Mouse (Mus musculus): Measurements from ENCODE around the gene Snx29. TPM values are rescaled to one million over a fixed set of nuclear protein-coding genes. Genes with fewer than 3 reads are reported as not detected.
A peak's percentile ranks its signal among the peaks of the same experiment; 100 is the strongest.

Snx29 gene
- polyA plus RNA-seq, 1 experiment from 2014 or later, result 15.3 TPM

GRCm38 (mm10) chr16:11369162-11369561 is 46.5 kb downstream of the Snx29 start:
- ATAC-seq (ENCODE audit: low FRiP score) (0 out of 2 replicates have a peak, but pooled peaks have one; percentile 22), DNase-seq (ENCODE audit: low spot score) (no peak)
- Histone ChIP-seq H3K9me3 (ENCODE audit: control insufficient read depth, low read length) (no peaks in the 10 kb centered on the region), H3K27me3 (ENCODE audit: control insufficient read depth, insufficient read depth, low read length) (no peaks in the 10 kb centered on the region), H3K4me3 (ENCODE audit: low read depth, low read length) (no peak overlapping the region), H3K4me1 (replicated peaks; ENCODE audit: control insufficient read depth, insufficient read depth, low read length) (peaks cover 2% of the 10 kb centered on the region; the same call in 1 of the 2 replicates), H3K4me2 (replicated peaks; ENCODE audit: low read depth, low read length) (no peak overlapping the region), H3K27ac (ENCODE audit: low read depth, low read length) (peak overlapping the region; percentile 9; the same call in 1 of the 2 replicates), H3K9ac (ENCODE audit: low read depth, low read length) (no peak overlapping the region), H3K36me3 (ENCODE audit: control insufficient read depth, insufficient read depth, low read length) (no peaks in the 10 kb centered on the region)
- 53% methylated on average over 4 of the region's 4 CpGs for WGBS

DNA sequence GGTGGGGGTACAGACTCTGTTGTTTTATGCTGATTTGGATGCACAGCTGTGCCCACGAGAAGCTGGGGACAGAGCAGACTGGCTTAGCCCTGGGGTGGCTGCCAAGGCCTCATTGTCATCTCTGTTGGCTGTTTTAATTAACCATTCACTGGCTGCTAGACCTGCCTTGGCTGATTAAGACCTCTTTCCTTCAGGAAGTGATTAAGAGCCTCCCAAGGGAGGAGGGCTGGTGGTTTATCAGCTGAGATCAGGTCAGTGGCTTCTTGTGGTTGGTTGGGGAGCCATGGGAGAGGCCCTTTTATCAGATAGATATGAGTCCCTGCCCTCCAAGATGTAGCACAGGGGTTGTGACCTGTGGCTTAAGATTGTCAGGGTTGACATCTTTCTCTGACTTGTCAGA is 46.9 kb downstream of the Snx29 start:
- peak; percentile 30 for DNase-seq (ENCODE audit: low spot score)
- no peak overlapping the region for H3K9ac ChIP-seq (ENCODE audit: low read depth, low read length)

GRCm38 (mm10) chr16:11370132-11370544 is 47.4 kb downstream of the Snx29 start:
- 79% methylated on average over 7 of the region's 7 CpGs for WGBS
- H3K9me3 ChIP-seq (ENCODE audit: control insufficient read depth, low read length), result no peaks in the 10 kb centered on the region
- ATAC-seq (ENCODE audit: low FRiP score), result no peak

More for the DNA sequence above, 46.9 kb downstream of the Snx29 start:
- ATAC-seq (ENCODE audit: low FRiP score), result peak; percentile 72
- no peaks in the 10 kb centered on the region for H3K9me3 ChIP-seq (ENCODE audit: control insufficient read depth, low read length)
- H3K4me3 ChIP-seq (ENCODE audit: low read depth, low read length), result no peak overlapping the region
- H3K36me3 ChIP-seq (ENCODE audit: control insufficient read depth, insufficient read depth, low read length), result no peaks in the 10 kb centered on the region
- peak overlapping the region; percentile 9; the same call in 1 of the 2 replicates for H3K27ac ChIP-seq (ENCODE audit: low read depth, low read length)
- H3K4me2 ChIP-seq (replicated peaks; ENCODE audit: low read depth, low read length), result no peak overlapping the region
- H3K4me1 ChIP-seq (replicated peaks; ENCODE audit: control insufficient read depth, insufficient read depth, low read length), result peaks cover 2% of the 10 kb centered on the region; the same call in 1 of the 2 replicates
- no peaks in the 10 kb centered on the region for H3K27me3 ChIP-seq (ENCODE audit: control insufficient read depth, insufficient read depth, low read length)
- 0% methylated on average over 1 of the region's 1 CpGs for WGBS

DNA sequence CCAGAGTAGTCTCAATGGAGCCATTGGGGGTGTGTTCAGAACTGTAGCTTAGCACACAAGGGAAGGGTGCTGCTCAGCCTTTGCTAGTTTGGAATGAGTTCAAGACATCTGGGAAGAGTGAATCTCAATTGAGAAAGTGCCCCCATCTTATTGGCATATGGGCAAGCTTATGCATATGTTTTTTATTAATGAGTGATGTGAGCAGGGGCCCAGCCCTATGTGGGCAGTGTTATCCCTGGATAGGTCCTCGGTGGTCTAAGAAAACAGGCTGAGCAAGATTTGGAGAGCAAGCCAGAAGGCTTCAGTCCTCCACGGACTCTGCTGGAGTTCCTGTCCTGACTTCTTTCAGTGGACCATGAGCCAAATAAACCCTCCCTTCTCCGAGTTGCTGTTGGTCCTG is 56.6 kb downstream of the Snx29 start:
- 72% methylated on average over 3 of the region's 3 CpGs for WGBS
- DNase-seq (ENCODE audit: low spot score), result no peak
- H3K27me3 ChIP-seq (ENCODE audit: control insufficient read depth, insufficient read depth, low read length), result no peaks in the 10 kb centered on the region

More at GRCm38 (mm10) chr16:11370132-11370544, 47.4 kb downstream of the Snx29 start:
- H3K27ac ChIP-seq (ENCODE audit: low read depth, low read length), result no peak overlapping the region
- no peak overlapping the region for H3K4me2 ChIP-seq (replicated peaks; ENCODE audit: low read depth, low read length)
- H3K36me3 ChIP-seq (ENCODE audit: control insufficient read depth, insufficient read depth, low read length), result no peaks in the 10 kb centered on the region
- H3K27me3 ChIP-seq (ENCODE audit: control insufficient read depth, insufficient read depth, low read length), result no peaks in the 10 kb centered on the region
- peaks cover 2% of the 10 kb centered on the region; the same call in 1 of the 2 replicates for H3K4me1 ChIP-seq (replicated peaks; ENCODE audit: control insufficient read depth, insufficient read depth, low read length)
- no peak for DNase-seq (ENCODE audit: low spot score)
- no peak overlapping the region for H3K9ac ChIP-seq (ENCODE audit: low read depth, low read length)
- no peak overlapping the region for H3K4me3 ChIP-seq (ENCODE audit: low read depth, low read length)

DNA sequence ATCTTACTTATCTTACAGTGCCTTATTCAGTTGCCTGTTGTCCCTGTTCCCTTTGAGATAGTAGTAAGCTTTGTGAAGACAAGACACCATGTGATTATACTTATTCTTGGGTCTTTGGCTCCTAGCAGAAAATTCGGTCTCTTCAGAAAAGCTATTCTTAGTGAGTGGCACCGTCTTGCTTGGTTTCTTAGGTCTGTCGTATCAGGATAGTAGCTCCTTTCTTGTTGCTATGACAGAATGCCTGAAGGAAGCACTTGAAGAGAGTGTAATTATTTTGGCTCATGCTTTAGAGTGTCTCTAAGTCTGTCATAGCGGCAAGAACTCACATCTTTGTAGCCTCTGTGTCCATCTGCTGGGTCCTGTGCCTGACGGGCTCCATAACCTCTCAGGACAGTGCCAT is 57.3 kb downstream of the Snx29 start:
- no peak for ATAC-seq (ENCODE audit: low FRiP score)
- Histone ChIP-seq H3K4me3 (ENCODE audit: low read depth, low read length) (no peak overlapping the region), H3K9ac (ENCODE audit: low read depth, low read length) (no peak overlapping the region)

More for the DNA sequence above, 56.6 kb downstream of the Snx29 start:
- Histone ChIP-seq H3K4me3 (ENCODE audit: low read depth, low read length) (no peak overlapping the region), H3K27ac (ENCODE audit: low read depth, low read length) (no peak overlapping the region), H3K36me3 (ENCODE audit: control insufficient read depth, insufficient read depth, low read length) (no peaks in the 10 kb centered on the region), H3K4me2 (replicated peaks; ENCODE audit: low read depth, low read length) (no peak overlapping the region), H3K4me1 (replicated peaks; ENCODE audit: control insufficient read depth, insufficient read depth, low read length) (no peaks in the 10 kb centered on the region), H3K9me3 (ENCODE audit: control insufficient read depth, low read length) (no peaks in the 10 kb centered on the region), H3K9ac (ENCODE audit: low read depth, low read length) (no peak overlapping the region)
- no peak for ATAC-seq (ENCODE audit: low FRiP score)

DNA sequence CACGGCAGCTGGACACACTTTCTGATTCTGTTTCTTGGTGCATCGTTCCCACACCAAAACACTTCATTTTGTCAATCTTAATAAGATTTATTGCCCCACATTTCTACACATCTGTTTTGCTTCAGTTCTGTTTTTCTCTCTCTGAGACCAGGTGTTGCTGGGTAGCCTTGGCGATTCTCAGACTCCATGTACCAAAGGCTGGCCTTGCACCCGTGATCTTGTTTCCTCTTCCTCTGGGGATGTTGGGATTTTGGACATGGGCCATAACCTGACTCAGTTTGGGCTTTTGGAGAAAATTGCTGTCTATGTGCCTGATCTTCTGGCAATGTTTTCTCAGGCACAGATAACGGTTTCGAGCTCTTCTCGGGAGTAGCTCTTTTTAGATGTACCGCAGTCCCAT is 58.2 kb downstream of the Snx29 start:
- 93% methylated on average over 8 of the region's 8 CpGs for WGBS

More for the DNA sequence above, 57.3 kb downstream of the Snx29 start:
- WGBS, result 91% methylated on average over 5 of the region's 5 CpGs
- H3K9me3 ChIP-seq (ENCODE audit: control insufficient read depth, low read length), result no peaks in the 10 kb centered on the region
- H3K27me3 ChIP-seq (ENCODE audit: control insufficient read depth, insufficient read depth, low read length), result no peaks in the 10 kb centered on the region
- no peak for DNase-seq (ENCODE audit: low spot score)
- no peaks in the 10 kb centered on the region for H3K36me3 ChIP-seq (ENCODE audit: control insufficient read depth, insufficient read depth, low read length)
- H3K27ac ChIP-seq (ENCODE audit: low read depth, low read length), result no peak overlapping the region
- no peaks in the 10 kb centered on the region for H3K4me1 ChIP-seq (replicated peaks; ENCODE audit: control insufficient read depth, insufficient read depth, low read length)
- no peak overlapping the region for H3K4me2 ChIP-seq (replicated peaks; ENCODE audit: low read depth, low read length)

DNA sequence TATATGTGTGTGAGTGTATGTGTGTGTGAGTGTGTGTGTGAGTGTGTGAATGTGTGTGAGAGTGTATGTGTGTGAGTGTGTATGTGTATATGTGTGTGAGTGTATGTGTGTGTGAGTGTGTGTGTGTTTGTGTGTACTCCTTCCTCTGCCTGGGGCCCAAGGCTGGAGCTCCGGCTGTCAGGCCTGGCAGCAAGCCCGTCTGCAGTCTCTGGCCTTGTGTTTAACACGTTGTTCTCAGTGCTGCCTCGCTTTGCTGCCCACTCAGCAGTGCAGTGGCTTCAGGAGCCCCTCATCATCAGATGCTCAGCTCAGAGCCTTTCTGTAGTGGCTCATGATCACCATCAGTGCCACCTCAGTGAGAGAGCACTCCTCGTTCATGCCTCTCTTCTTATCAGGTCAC is 61.7 kb downstream of the Snx29 start:
- Histone ChIP-seq H3K36me3 (ENCODE audit: control insufficient read depth, insufficient read depth, low read length) (no peaks in the 10 kb centered on the region), H3K27ac (ENCODE audit: low read depth, low read length) (no peak overlapping the region), H3K9ac (ENCODE audit: low read depth, low read length) (no peak overlapping the region), H3K9me3 (ENCODE audit: control insufficient read depth, low read length) (no peaks in the 10 kb centered on the region), H3K4me1 (replicated peaks; ENCODE audit: control insufficient read depth, insufficient read depth, low read length) (no peaks in the 10 kb centered on the region), H3K27me3 (ENCODE audit: control insufficient read depth, insufficient read depth, low read length) (no peaks in the 10 kb centered on the region), H3K4me3 (ENCODE audit: low read depth, low read length) (no peak overlapping the region), H3K4me2 (replicated peaks; ENCODE audit: low read depth, low read length) (no peak overlapping the region)
- 89% methylated on average over 5 of the region's 5 CpGs for WGBS
- ATAC-seq (ENCODE audit: low FRiP score), result no peak
- DNase-seq (ENCODE audit: low spot score), result no peak

More for the DNA sequence above, 58.2 kb downstream of the Snx29 start:
- no peak for ATAC-seq (ENCODE audit: low FRiP score)
- H3K27ac ChIP-seq (ENCODE audit: low read depth, low read length), result no peak overlapping the region
- no peak overlapping the region for H3K4me3 ChIP-seq (ENCODE audit: low read depth, low read length)
- no peaks in the 10 kb centered on the region for H3K36me3 ChIP-seq (ENCODE audit: control insufficient read depth, insufficient read depth, low read length)
- no peaks in the 10 kb centered on the region for H3K4me1 ChIP-seq (replicated peaks; ENCODE audit: control insufficient read depth, insufficient read depth, low read length)
- H3K4me2 ChIP-seq (replicated peaks; ENCODE audit: low read depth, low read length), result no peak overlapping the region
- no peaks in the 10 kb centered on the region for H3K27me3 ChIP-seq (ENCODE audit: control insufficient read depth, insufficient read depth, low read length)
- H3K9me3 ChIP-seq (ENCODE audit: control insufficient read depth, low read length), result no peaks in the 10 kb centered on the region
- DNase-seq (ENCODE audit: low spot score), result no peak
- H3K9ac ChIP-seq (ENCODE audit: low read depth, low read length), result no peak overlapping the region

GRCm38 (mm10) chr16:11385150-11385549 is 62.4 kb downstream of the Snx29 start:
- Histone ChIP-seq H3K9ac (ENCODE audit: low read depth, low read length) (no peak overlapping the region), H3K4me2 (replicated peaks; ENCODE audit: low read depth, low read length) (no peak overlapping the region), H3K4me3 (ENCODE audit: low read depth, low read length) (no peak overlapping the region), H3K27ac (ENCODE audit: low read depth, low read length) (no peak overlapping the region), H3K36me3 (ENCODE audit: control insufficient read depth, insufficient read depth, low read length) (no peaks in the 10 kb centered on the region), H3K27me3 (ENCODE audit: control insufficient read depth, insufficient read depth, low read length) (no peaks in the 10 kb centered on the region), H3K4me1 (replicated peaks; ENCODE audit: control insufficient read depth, insufficient read depth, low read length) (no peaks in the 10 kb centered on the region), H3K9me3 (ENCODE audit: control insufficient read depth, low read length) (no peaks in the 10 kb centered on the region)
- WGBS, result 70% methylated on average over 5 of the region's 5 CpGs
- ATAC-seq (ENCODE audit: low FRiP score) (no peak), DNase-seq (ENCODE audit: low spot score) (no peak)

DNA sequence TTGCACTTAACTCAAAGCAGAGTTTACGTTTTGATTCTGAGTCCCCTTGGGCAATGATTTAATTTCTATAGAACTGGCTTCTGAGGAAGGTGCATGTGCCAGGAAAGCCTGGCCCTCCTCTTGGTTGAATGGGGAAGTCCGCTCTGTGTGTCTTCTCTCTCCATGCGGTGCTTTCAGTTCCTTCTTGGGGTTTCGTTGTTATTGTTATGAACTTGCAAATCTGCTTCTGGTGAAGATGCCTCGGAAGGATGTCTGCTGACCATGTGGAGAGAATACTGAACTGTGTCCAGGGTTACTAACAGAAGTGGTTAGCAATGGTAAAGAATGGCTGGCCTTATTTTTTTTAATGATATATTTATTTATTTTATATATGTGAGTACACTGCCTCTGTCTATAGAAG is 63.1 kb downstream of the Snx29 start:
- DNase-seq (ENCODE audit: low spot score), result no peak
- Histone ChIP-seq H3K4me2 (replicated peaks; ENCODE audit: low read depth, low read length) (no peak overlapping the region), H3K36me3 (ENCODE audit: control insufficient read depth, insufficient read depth, low read length) (no peaks in the 10 kb centered on the region), H3K9me3 (ENCODE audit: control insufficient read depth, low read length) (no peaks in the 10 kb centered on the region), H3K27me3 (ENCODE audit: control insufficient read depth, insufficient read depth, low read length) (no peaks in the 10 kb centered on the region), H3K9ac (ENCODE audit: low read depth, low read length) (no peak overlapping the region), H3K4me3 (ENCODE audit: low read depth, low read length) (no peak overlapping the region), H3K27ac (ENCODE audit: low read depth, low read length) (no peak overlapping the region), H3K4me1 (replicated peaks; ENCODE audit: control insufficient read depth, insufficient read depth, low read length) (no peaks in the 10 kb centered on the region)
- no peak for ATAC-seq (ENCODE audit: low FRiP score)
- 91% methylated on average over 5 of the region's 5 CpGs for WGBS

Measured in hindbrain, embryonic 11.5 days (tissue).